Mouse (Mus musculus) hindbrain, embryonic 14.5 days (tissue): Measurements from ENCODE around the gene Fgfr2. TPM values are rescaled to one million over a fixed set of nuclear protein-coding genes. Genes with fewer than 3 reads are reported as not detected.
"Not testable (repeated sequence)": the region's sequence is repeated elsewhere in the genome, so short reads cannot be mapped to it uniquely, and the experiment has no call there.

Source experiments
- ATAC-seq: fragments of 200-750 bp; cut with Nextera tagmentation; 2 replicates; pipeline ENCODE4 v1.8.0; 2017; ENCODE audit warnings: moderate number of reproducible peaks, mild to moderate bottlenecking, moderate TSS enrichment, moderate library complexity; ENCODE audit not compliant: low FRiP score
- DNase-seq: peaks from one replicate; pipeline ENCODE4 v3.0.0-alpha.2; 2015; ENCODE audit warnings: low spot score
- H3K27ac ChIP-seq: fragments of 300-500 bp; sonication (generic); 2 replicates; pipeline ENCODE4 v1.5.1; 2014; ENCODE audit warnings: mild to moderate bottlenecking, moderate library complexity
- H3K27me3 ChIP-seq: fragments of 300-500 bp; sonication (generic); 2 replicates; pipeline ENCODE4 v1.6.1; 2014; ENCODE audit warnings: mild to moderate bottlenecking, low read length, mixed read lengths; ENCODE audit not compliant: control insufficient read depth, insufficient read depth
- H3K36me3 ChIP-seq: fragments of 300-500 bp; sonication (generic); replicated peaks from 2 replicates; pipeline ENCODE4 v1.6.1; 2014; ENCODE audit not compliant: control insufficient read depth, insufficient read depth
- H3K4me1 ChIP-seq: fragments of 300-500 bp; sonication (generic); replicated peaks from 2 replicates; pipeline ENCODE4 v1.6.1; 2014; ENCODE audit warnings: antibody characterized with exemption, low read length, mixed read lengths; ENCODE audit not compliant: control insufficient read depth, insufficient read depth
- H3K4me2 ChIP-seq: fragments of 300-500 bp; sonication (generic); replicated peaks from 2 replicates; pipeline ENCODE4 v1.6.1; 2014; ENCODE audit warnings: mild to moderate bottlenecking, moderate library complexity
- H3K4me3 ChIP-seq: fragments of 300-500 bp; sonication (generic); replicated peaks from 2 replicates; pipeline ENCODE4 v1.5.1; 2014; ENCODE audit warnings: mild to moderate bottlenecking, low read length
- H3K9ac ChIP-seq: fragments of 300-500 bp; sonication (generic); 2 replicates; pipeline ENCODE4 v1.6.1; 2014
- H3K9me3 ChIP-seq: fragments of 300-500 bp; sonication (generic); 2 replicates; pipeline ENCODE4 v1.6.1; 2016; ENCODE audit warnings: low read length; ENCODE audit not compliant: control insufficient read depth
- WGBS: fragments of 180-500 bp; shearing (Covaris S2); extraction: QIAGEN DNeasy Blood & Tissue Kit; methylation state at CpG from one replicate; pipeline ENCODE4 v1.1.7; 2014; 5-methylcytosine and 5-hydroxymethylcytosine counted together
- polyA plus RNA-seq: library from polyadenylated mRNA; unstranded; fragments of >200 nt; fragmentation: Nextera tagmentation; extraction: Ambion mirVana; gene quantifications from 2 replicates; pipeline ENCODE4 v1.2.1, GENCODE M21; 2014

Gene Fgfr2
- polyA plus RNA-seq, 1 experiment from 2014 or later: 43.5 TPM

GRCm38 (mm10) chr7:130158845-130159244, 2964.3 kb downstream of the Fgfr2 start:
- no peaks in the 10 kb centered on the region for H3K27me3 ChIP-seq
- ATAC-seq: no peak
- DNase-seq: no peak
- no peak overlapping the region for H3K9ac ChIP-seq
- H3K9me3 ChIP-seq: no peaks in the 10 kb centered on the region
- H3K27ac ChIP-seq: no peak overlapping the region
- H3K36me3 ChIP-seq: no peaks in the 10 kb centered on the region; the same call in 1 of the 2 replicates
- no peaks in the 10 kb centered on the region for H3K4me1 ChIP-seq
- no peak overlapping the region for H3K4me2 ChIP-seq
- WGBS: 87% methylated on average over 3 of the region's 3 CpGs
- H3K4me3 ChIP-seq: no peak overlapping the region

- no peak for ATAC-seq
- Histone ChIP-seq H3K36me3 (no peaks in the 10 kb centered on the region), H3K27me3 (no peaks in the 10 kb centered on the region), H3K4me2 (no peak overlapping the region), H3K4me3 (no peak overlapping the region), H3K9ac (no peak overlapping the region), H3K9me3 (no peaks in the 10 kb centered on the region), H3K4me1 (no peaks in the 10 kb centered on the region), H3K27ac (no peak overlapping the region)
- WGBS: 86% methylated on average over 7 of the region's 7 CpGs
- no peak for DNase-seq
Observed at GRCm38 (mm10) chr7:130153363-130153969, 2969.7 kb downstream of the Fgfr2 start.

- Histone ChIP-seq H3K36me3 (no peaks in the 10 kb centered on the region), H3K4me1 (no peaks in the 10 kb centered on the region), H3K27me3 (no peaks in the 10 kb centered on the region), H3K9ac (no peak overlapping the region), H3K9me3 (no peaks in the 10 kb centered on the region), H3K27ac (no peak overlapping the region), H3K4me2 (no peak overlapping the region), H3K4me3 (no peak overlapping the region)
- no peak for ATAC-seq
- DNase-seq: no peak
- WGBS: 95% methylated on average over 5 of the region's 5 CpGs
Observed at GRCm38 (mm10) chr7:130148906-130149305, 2974.2 kb downstream of the Fgfr2 start.

- H3K4me1 ChIP-seq: no peaks in the 10 kb centered on the region
- no peak overlapping the region for H3K27ac ChIP-seq
Observed at GRCm38 (mm10) chr7:130147230-130147629, 2975.9 kb downstream of the Fgfr2 start.

GRCm38 (mm10) chr7:130145211-130145610, 2977.9 kb downstream of the Fgfr2 start:
- H3K36me3 ChIP-seq: no peaks in the 10 kb centered on the region
- no peak overlapping the region for H3K4me2 ChIP-seq
- DNase-seq (no peak), ATAC-seq (no peak)
- H3K9ac ChIP-seq: no peak overlapping the region
- no peak overlapping the region for H3K4me3 ChIP-seq
- no peaks in the 10 kb centered on the region for H3K27me3 ChIP-seq
- WGBS: 94% methylated on average over 4 of the region's 4 CpGs
- no peaks in the 10 kb centered on the region for H3K4me1 ChIP-seq
- H3K9me3 ChIP-seq: no peaks in the 10 kb centered on the region
- no peak overlapping the region for H3K27ac ChIP-seq

More at GRCm38 (mm10) chr7:130147230-130147629, 2975.9 kb downstream of the Fgfr2 start:
- Histone ChIP-seq H3K9ac (no peak overlapping the region), H3K9me3 (no peaks in the 10 kb centered on the region), H3K4me2 (no peak overlapping the region), H3K36me3 (no peaks in the 10 kb centered on the region), H3K4me3 (no peak overlapping the region), H3K27me3 (no peaks in the 10 kb centered on the region)
- ATAC-seq (no peak), DNase-seq (no peak)
- WGBS: 84% methylated on average over 7 of the region's 7 CpGs

- WGBS: 68% methylated on average over 7 of the region's 7 CpGs
- Histone ChIP-seq H3K4me2 (no peak overlapping the region), H3K36me3 (no peaks in the 10 kb centered on the region), H3K4me1 (no peaks in the 10 kb centered on the region), H3K9ac (no peak overlapping the region), H3K27me3 (no peaks in the 10 kb centered on the region), H3K27ac (no peak overlapping the region), H3K4me3 (no peak overlapping the region), H3K9me3 (no peaks in the 10 kb centered on the region)
- DNase-seq (no peak), ATAC-seq (no peak)
Observed at GRCm38 (mm10) chr7:130143371-130143770, 2979.8 kb downstream of the Fgfr2 start.

- DNase-seq (no peak), ATAC-seq (no peak)
- Histone ChIP-seq H3K9me3 (no peaks in the 10 kb centered on the region), H3K36me3 (no peaks in the 10 kb centered on the region), H3K27me3 (no peaks in the 10 kb centered on the region), H3K4me3 (no peak overlapping the region), H3K4me2 (no peak overlapping the region), H3K27ac (no peak overlapping the region), H3K4me1 (no peaks in the 10 kb centered on the region), H3K9ac (no peak overlapping the region)
- 71% methylated on average over 3 of the region's 3 CpGs for WGBS
Observed at GRCm38 (mm10) chr7:130141088-130141873, 2981.9 kb downstream of the Fgfr2 start.

GRCm38 (mm10) chr7:130134924-130135365, 2988.2 kb downstream of the Fgfr2 start:
- Histone ChIP-seq H3K4me1 (0 out of 2 replicates have a peak, but pooled peaks cover 4% of the 10 kb centered on the region), H3K27me3 (no peaks in the 10 kb centered on the region), H3K9me3 (no peaks in the 10 kb centered on the region), H3K4me3 (no peak overlapping the region), H3K4me2 (no peak overlapping the region), H3K36me3 (no peaks in the 10 kb centered on the region), H3K27ac (no peak overlapping the region), H3K9ac (no peak overlapping the region)
- ATAC-seq: no peak
- no peak for DNase-seq
- WGBS: 52% methylated on average over 3 of the region's 3 CpGs

GRCm38 (mm10) chr7:130134428-130134827, 2988.7 kb downstream of the Fgfr2 start:
- not testable (repeated sequence) for DNase-seq, H3K4me1 ChIP-seq, ATAC-seq, H3K9ac ChIP-seq, H3K36me3 ChIP-seq, H3K4me3 ChIP-seq, H3K27me3 ChIP-seq, H3K9me3 ChIP-seq, H3K4me2 ChIP-seq, H3K27ac ChIP-seq
